Mouse (Mus musculus): ENCODE data around the gene Fosb.

GRCm38 (mm10) chr7:19307739-19308453, 2.0 kb downstream of the Fosb start:
- TF ChIP-seq CTCF (IDR thresholded peaks at IDR 0.05) (peak; percentile 2; the same call in 1 of the 2 replicates), EP300 (IDR thresholded peaks at IDR 0.05) (no peak)
